ENCODE assay signal across 1 mouse cellular context in the genomic region with DNA sequence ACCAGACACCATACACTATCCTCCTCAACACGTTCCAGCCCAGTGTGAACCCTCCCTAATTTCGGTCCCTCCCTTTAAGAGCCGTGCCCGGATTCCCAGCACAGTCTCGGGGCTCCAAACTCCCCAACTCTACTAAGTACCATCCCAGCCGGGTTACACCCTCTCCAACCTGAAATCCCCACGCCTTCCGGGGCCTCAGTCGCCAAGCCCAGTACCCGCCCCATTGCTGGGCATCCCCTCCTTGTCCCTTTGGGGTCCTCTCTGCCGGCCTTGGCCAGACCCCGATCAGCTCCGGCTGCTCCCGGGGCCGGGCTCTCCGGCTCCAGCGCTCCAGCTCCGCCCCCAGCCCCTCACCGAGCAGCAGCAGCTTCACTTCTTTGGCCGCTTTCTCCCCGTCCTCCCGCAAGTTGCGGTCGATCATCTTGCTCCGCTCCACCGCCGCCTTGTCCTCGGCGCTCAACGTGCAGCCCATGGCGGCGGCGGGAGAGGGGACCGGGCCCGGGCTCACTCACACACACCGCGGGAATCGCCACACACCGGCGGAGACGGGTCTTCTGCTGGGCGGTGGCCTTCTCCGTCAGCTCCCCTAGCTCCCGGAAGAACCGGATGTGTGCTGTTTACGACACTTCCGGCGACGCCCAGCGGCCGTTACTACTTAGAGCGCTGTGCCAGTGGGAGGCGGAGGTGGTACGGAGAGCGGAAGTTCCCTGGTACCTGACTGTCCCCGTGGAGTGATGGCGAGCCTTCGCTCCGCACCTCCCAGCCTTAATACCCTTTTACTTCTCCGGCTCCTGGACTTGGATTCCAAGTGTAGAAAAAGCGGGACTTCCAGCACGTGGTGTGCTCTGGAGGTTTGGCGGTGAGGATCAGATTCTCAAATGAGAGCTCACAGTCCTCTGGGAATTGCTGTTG.
TF ChIP-seq lines count a peak whose summit lies in the region.

A gene (minus strand): TSS at position 613 of the 912 bp plus-strand sequence.

TF ChIP-seq in CH12.LX, 34 proteins besides CTCF, POLR2A, EP300 and RAD21 (continued from another document):
- TF ChIP-seq IRF4 (IDR thresholded peaks at IDR 0.05; ENCODE audit: low read depth, low read length) (peak; percentile 71; the same call in 1 of the 2 replicates), TBP (conservative IDR thresholded peaks at IDR 0.05; ENCODE audit: low read depth, low read length) (peak; percentile 94), ZC3H11A (IDR thresholded peaks at IDR 0.05; ENCODE audit: low read depth, low read length) (no peak), PAX5 (IDR thresholded peaks at IDR 0.05; ENCODE audit: low read length) (no peak), SIN3A (IDR thresholded peaks at IDR 0.05; ENCODE audit: low read length) (peak; percentile 70), SMC3 (IDR thresholded peaks at IDR 0.05; ENCODE audit: low read depth, low read length) (no peak), RCOR1 (conservative IDR thresholded peaks at IDR 0.05; ENCODE audit: low read depth, low read length) (no peak), GABPA (IDR thresholded peaks at IDR 0.05; ENCODE audit: insufficient replicate concordance, low read depth, low read length) (no peak), MXI1 (IDR thresholded peaks at IDR 0.05; ENCODE audit: low read depth, low read length) (peak; percentile 84), USF2 (conservative IDR thresholded peaks at IDR 0.05; ENCODE audit: low read depth, low read length) (no peak), ELF1 (IDR thresholded peaks at IDR 0.05; ENCODE audit: low read depth, low read length) (peak; percentile 89), BHLHE40 (IDR thresholded peaks at IDR 0.05; ENCODE audit: low read depth, low read length) (no peak), TCF12 (IDR thresholded peaks at IDR 0.05; ENCODE audit: low read depth, low read length) (peak; percentile 94), ETS1 (conservative IDR thresholded peaks at IDR 0.05; ENCODE audit: low read depth, low read length) (no peak; the same call in 1 of the 2 replicates), MAFK (IDR thresholded peaks at IDR 0.05; ENCODE audit: insufficient replicate concordance, low read length) (no peak), USF1 (IDR thresholded peaks at IDR 0.05; ENCODE audit: low read depth, low read length) (no peak), JUN (IDR thresholded peaks at IDR 0.05; ENCODE audit: insufficient read depth, low read depth, low read length) (no peak), MEF2A (IDR thresholded peaks at IDR 0.05; ENCODE audit: borderline replicate concordance, low read depth, low read length) (peak; percentile 62; the same call in 1 of the 2 replicates), MAZ (IDR thresholded peaks at IDR 0.05; ENCODE audit: low read depth, low read length) (no peak), NELFE (IDR thresholded peaks at IDR 0.05; ENCODE audit: low read depth, low read length) (peak; percentile 96), UBTF (IDR thresholded peaks at IDR 0.05; ENCODE audit: low read depth, low read length) (peak; percentile 57; the same call in 1 of the 2 replicates), HCFC1 (IDR thresholded peaks at IDR 0.05; ENCODE audit: low read depth, low read length) (peak; percentile 81), CHD2 (IDR thresholded peaks at IDR 0.05; ENCODE audit: low read length) (no peak)
